Mouse (Mus musculus) bone marrow macrophage, adult 2 months (primary cell): ENCODE data around the gene Srbd1. TPM values are rescaled to one million over a fixed set of nuclear protein-coding genes. Genes with fewer than 3 reads are reported as not detected.

Experiments
- H3K27ac ChIP-seq: 2 replicates; pipeline ENCODE4 v1.5.1; 2012; ENCODE audit warnings: low read depth, low read length; ENCODE audit not compliant: insufficient read depth
- H3K4me1 ChIP-seq: 2 replicates; pipeline ENCODE4 v1.6.1; 2012; ENCODE audit warnings: low read length; ENCODE audit not compliant: control insufficient read depth, insufficient read depth
- H3K4me3 ChIP-seq: 2 replicates; pipeline ENCODE4 v1.5.1; 2012; ENCODE audit warnings: mild to moderate bottlenecking, low read length, moderate library complexity; ENCODE audit not compliant: insufficient read depth
- CTCF ChIP-seq: IDR thresholded peaks from 2 replicates; pipeline ENCODE4 v1.5.1; 2012; ENCODE audit warnings: low read depth, mild to moderate bottlenecking, low read length, moderate library complexity
- POLR2A ChIP-seq: IDR thresholded peaks from 2 replicates; pipeline ENCODE4 v1.6.1; 2012; ENCODE audit warnings: mild to moderate bottlenecking, low read depth, low read length, borderline replicate concordance
- polyA plus RNA-seq: library from polyadenylated mRNA; stranded (reverse); fragments of >200 nt; gene quantifications from 2 replicates; pipeline ENCODE4 v1.2.4, GENCODE M21; 2012; ENCODE audit not compliant: missing spikeins, insufficient read depth, insufficient read length

Srbd1 gene
- polyA plus RNA-seq, 1 experiment: 8.9 TPM

DNA sequence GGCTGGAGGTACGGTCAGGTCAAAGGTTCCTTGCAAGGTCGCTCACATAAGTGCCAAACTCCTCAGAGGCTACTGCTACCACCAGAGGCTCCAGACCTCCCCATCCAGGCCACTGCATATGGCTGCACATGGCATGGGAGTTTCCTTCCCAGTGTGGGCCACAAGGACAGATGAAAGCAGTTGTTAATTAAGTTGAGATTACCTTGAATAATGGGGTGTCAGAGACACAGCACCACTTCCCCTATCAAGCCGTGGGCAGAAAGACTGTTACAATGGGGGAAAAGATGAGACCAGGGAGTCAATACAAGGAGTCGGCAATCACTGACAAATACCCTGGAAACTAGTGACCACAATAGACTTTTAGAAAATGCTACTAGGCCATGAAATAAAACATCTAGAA lies 122.6 kb downstream of the Srbd1 start:
- Histone ChIP-seq H3K27ac (no peak overlapping the region), H3K4me3 (no peak overlapping the region), H3K4me1 (peaks cover 5% of the 10 kb centered on the region)
- no peak for TF ChIP-seq POLR2A
- TF ChIP-seq CTCF: no peak

DNA sequence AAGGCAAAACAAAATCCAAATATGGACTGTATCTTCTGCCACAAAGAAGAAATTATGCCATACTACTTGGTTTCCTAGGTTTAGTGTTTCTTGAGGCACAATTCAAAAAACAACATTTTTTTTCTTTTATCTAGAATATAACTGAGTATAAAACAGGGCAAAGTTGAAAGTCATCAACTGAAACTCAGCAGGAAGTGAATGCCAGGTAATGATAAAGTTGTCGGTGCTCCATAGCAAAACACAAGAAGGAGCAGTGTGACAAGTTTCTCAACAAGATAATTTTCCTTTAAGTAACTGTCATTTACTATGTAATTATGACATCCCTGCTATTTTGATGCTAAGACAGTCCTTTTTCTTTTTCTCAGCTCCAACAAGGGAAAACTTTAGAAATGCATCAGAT lies 123.2 kb downstream of the Srbd1 start:
- no peak overlapping the region for H3K27ac ChIP-seq
- H3K4me1 ChIP-seq: peaks cover 5% of the 10 kb centered on the region
- TF ChIP-seq CTCF: no peak
- no peak for TF ChIP-seq POLR2A
- H3K4me3 ChIP-seq: no peak overlapping the region

DNA sequence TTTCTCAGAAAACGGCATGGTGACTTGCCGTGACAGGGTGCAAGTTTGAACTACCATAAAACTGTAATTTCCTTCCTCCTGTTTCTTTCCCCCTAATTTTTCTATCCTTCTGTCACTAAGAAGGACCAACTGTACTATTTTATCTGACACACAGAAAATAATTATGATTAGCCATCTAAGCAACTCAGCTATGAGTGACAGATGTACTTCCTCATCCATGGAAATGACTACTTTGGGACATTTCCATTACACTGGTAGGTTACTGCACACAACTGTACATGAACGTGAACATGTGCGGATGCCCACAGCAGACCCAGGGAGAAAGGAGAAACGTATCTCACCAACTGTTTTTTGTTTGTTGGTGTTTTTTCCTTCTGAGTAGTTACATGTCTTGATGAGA lies 123.7 kb downstream of the Srbd1 start:
- TF ChIP-seq CTCF (no peak), POLR2A (no peak)
- peaks cover 5% of the 10 kb centered on the region for H3K4me1 ChIP-seq
- no peak overlapping the region for H3K4me3 ChIP-seq
- H3K27ac ChIP-seq: no peak overlapping the region

DNA sequence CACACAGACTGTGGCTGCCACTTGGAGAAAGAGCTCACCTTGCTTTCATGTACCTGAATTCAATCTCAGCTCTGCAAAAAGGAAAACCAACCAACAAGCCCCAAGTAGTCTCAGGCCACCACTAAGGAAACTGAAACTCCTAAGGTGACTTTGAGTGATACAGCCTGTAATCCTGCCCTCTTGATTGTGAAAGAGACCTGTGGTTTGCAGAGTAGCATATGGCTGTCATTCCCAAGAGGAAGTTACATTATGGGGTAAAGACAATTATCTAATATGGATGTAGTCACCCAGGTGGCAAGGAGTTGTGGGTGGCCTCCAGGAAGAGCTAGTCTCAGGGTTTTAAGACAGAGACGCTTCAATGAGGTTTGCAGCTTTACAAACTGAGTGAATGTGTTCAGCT lies 125.2 kb downstream of the Srbd1 start:
- TF ChIP-seq CTCF: no peak
- Histone ChIP-seq H3K4me3 (no peak overlapping the region), H3K4me1 (peaks cover 5% of the 10 kb centered on the region), H3K27ac (no peak overlapping the region)

DNA sequence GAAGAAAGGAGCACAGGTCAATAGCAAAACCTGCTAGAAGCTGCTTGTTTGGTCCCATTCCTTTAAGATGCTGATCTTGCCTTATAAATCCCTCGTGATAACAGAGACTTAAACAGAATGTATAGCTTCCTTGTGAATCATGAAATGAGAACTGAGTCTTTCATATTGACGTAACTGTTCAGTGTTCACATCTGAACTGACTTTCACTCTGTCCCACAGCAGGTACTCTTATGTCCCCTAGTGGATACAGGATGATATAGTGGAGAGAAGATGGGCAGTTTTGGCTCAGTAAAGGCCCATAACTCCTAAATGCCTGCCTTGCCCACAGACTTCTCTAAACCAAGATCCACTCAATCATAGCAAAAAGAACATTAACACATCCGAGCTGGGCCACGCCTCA lies 130.7 kb downstream of the Srbd1 start:
- H3K4me3 ChIP-seq: no peak overlapping the region

DNA sequence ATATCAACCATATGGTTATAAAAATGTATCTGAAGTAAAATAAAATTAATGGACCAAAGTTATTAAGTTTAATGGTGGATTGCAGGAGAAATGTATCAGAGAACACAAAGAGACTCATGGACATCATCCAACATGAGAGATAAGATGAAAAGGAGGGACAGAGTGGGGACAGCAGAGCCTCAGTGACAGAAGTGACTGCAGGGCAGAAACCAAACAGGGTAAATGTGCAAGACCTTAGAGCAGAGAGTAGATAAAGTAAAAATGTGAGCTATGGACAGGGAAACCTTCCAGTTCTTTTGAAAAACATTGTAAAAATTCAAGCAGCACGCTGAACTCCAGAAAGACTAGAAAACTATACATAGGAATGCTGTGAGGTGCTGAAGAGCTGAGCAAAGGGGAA lies 132.4 kb downstream of the Srbd1 start:
- H3K4me1 ChIP-seq: no peaks in the 10 kb centered on the region
- no peak overlapping the region for H3K4me3 ChIP-seq
- TF ChIP-seq POLR2A (no peak), CTCF (no peak)
- no peak overlapping the region for H3K27ac ChIP-seq

More for the DNA sequence above, 130.7 kb downstream of the Srbd1 start:
- TF ChIP-seq POLR2A (no peak), CTCF (no peak)
- H3K27ac ChIP-seq: no peak overlapping the region
- H3K4me1 ChIP-seq: no peaks in the 10 kb centered on the region

DNA sequence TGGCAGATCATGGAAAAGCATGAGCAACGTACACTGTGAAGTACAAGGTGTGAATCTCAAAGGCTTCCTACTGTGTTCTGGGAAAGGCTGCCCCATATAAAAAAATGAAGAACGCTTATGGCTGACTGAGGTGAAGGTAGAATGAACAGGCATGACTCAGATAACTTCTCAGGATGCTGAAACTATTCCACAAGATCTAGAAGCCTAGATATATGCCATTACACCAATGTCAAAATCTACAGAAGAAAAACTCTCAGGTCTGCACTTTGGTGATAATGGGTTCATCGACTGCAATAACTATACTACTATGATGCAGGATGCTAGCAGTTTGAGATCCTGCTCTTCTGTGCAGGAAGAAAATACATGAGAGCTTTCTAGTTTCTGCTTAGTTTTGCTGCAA lies 133.1 kb downstream of the Srbd1 start:
- H3K4me1 ChIP-seq: no peaks in the 10 kb centered on the region
- TF ChIP-seq POLR2A: no peak
- no peak for TF ChIP-seq CTCF
- H3K27ac ChIP-seq: no peak overlapping the region
- H3K4me3 ChIP-seq: no peak overlapping the region

DNA sequence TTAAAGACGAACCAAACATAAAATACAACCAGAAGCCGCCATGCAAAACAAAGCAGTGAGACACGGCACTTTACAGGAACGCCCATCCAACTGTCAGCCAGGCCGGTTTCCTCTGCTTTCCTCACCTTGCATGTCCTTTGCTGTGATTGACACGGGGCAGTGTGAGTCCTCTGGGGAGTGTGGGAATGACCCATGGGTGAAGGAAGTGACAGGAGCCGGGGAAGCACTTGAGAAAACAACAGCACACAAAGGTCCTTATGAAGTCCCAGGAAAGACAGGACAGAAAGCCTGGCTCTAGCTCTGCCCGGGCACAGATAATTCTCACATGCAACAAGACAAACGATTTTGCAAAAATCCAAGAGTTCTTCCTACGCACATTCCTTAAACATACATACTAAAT lies 136.6 kb downstream of the Srbd1 start:
- no peak overlapping the region for H3K27ac ChIP-seq
- TF ChIP-seq POLR2A (no peak), CTCF (no peak)
- no peak overlapping the region for H3K4me3 ChIP-seq
- H3K4me1 ChIP-seq: no peaks in the 10 kb centered on the region

DNA sequence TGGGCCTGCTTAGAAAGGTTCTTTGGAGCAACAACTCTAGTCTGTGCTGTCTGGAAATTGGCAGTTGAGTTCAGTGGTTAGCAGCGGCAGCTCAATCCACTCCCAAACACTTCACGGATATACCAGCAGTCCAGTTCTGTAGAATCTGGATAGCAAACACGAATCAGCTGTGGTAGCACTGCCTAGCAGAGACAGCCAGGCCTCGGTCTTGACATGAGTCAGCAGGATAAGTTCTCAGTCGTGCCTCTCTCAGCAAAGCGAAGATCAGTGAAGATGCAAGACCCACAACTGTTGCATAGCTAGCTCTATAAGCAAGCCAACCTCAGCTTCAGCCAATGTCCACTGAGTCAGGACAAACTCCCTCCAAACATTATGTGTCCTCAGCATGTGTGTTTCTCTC lies 142.9 kb downstream of the Srbd1 start:
- no peak overlapping the region for H3K27ac ChIP-seq
- no peak for TF ChIP-seq POLR2A
- no peaks in the 10 kb centered on the region for H3K4me1 ChIP-seq
- H3K4me3 ChIP-seq: no peak overlapping the region

DNA sequence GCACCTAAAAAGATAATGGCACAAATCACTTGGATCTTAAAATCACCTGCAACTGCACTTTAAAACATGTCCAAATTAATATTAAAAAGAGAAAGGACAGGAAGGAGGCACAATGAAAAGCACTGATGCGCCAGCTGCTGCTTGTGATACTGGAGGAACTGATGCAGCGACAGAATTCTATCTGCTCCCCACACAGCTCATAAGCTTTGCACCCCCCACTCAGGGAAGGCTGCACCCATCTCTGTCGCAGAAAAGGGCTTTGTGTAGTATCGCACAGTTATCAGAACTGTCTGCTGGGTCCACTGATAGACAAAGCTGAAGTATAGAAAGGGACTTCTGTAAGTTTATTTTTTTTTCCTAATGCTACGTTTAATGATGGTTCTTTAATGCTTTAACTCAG lies 143.3 kb downstream of the Srbd1 start:
- Histone ChIP-seq H3K4me3 (no peak overlapping the region), H3K4me1 (no peaks in the 10 kb centered on the region), H3K27ac (no peak overlapping the region)
- no peak for TF ChIP-seq POLR2A
- TF ChIP-seq CTCF: no peak

DNA sequence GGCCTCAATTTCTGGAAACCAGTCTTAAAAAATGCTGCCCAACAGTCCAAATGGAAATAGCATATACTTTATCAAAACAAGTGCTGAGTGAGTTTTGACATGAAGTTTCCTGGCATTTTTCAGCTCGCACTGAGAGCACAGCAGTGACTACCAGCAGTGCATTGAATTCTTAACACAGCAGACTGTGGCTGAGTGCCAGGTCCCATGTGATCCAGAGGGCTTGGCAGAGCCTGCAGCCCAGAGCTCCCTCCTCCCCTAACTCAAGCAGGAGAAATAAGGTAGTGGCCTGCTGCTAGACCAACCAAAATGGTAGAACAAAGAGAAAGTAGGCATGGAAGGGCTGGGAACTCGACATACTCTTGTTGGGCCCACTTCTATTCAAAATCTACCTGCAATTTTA lies 149.2 kb downstream of the Srbd1 start:
- no peaks in the 10 kb centered on the region for H3K4me1 ChIP-seq
- H3K27ac ChIP-seq: no peak overlapping the region
- no peak overlapping the region for H3K4me3 ChIP-seq
- TF ChIP-seq CTCF: no peak
- no peak for TF ChIP-seq POLR2A
